Mouse (Mus musculus): ENCODE data around the gene Gm38394.

DNA sequence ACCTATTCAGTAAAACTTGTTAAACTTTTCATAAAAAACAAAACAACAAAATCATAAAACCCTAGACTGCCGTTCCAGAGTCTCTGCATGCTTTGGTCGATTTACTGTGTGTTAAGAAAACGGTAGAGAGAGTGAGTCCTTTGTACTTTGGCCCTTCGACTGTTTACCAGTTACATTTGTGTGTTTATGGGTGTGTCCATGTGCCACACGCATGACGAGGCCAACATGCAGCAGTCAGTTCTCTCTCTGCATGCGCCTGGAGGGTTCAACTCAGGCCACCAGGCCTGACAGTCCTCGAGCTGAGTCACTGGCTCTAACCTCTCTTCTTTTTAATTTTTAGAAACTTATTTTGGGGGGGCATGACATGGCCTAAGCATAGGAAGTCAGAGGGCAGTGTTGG lies 42.8 kb downstream of the Gm38394 start:
- TF ChIP-seq CTCF (IDR thresholded peaks at IDR 0.05; ENCODE audit: control insufficient read depth, insufficient read depth, low read length) (no peak), POLR2A (IDR thresholded peaks at IDR 0.05; ENCODE audit: borderline replicate concordance, control insufficient read depth, low read depth, low read length) (no peak)

Measured in bone marrow, adult 2 months (tissue).